Mouse (Mus musculus) olfactory bulb, adult 2 months (tissue): ENCODE data around the gene Inf2.

ENCODE experiments used
- CTCF ChIP-seq: fragments of 200-500 bp; IDR thresholded peaks from 2 replicates; pipeline ENCODE4 v1.5.1; 2012; ENCODE audit warnings: low read depth, mild to moderate bottlenecking, low read length, moderate library complexity; ENCODE audit not compliant: insufficient read depth
- POLR2A ChIP-seq: fragments of 200-500 bp; IDR thresholded peaks from 2 replicates; pipeline ENCODE4 v1.6.1; 2012; ENCODE audit warnings: mild to moderate bottlenecking, low read depth, low read length, moderate library complexity; ENCODE audit not compliant: insufficient read depth

GRCm38 (mm10) chr12:112595626-112596025 lies 7.0 kb downstream of the Inf2 start:
- TF ChIP-seq POLR2A (no peak; the same call in 1 of the 2 replicates), CTCF (no peak)
